8 mouse cellular contexts compared by ENCODE assay signal in genomic region chr7:118102231-118102630, GRCm38 (mm10). TPM values are rescaled to one million over a fixed set of nuclear protein-coding genes. Genes with fewer than 3 reads are reported as not detected.
DNase-seq lines count a peak whose midpoint lies in the region; ATAC-seq and TF ChIP-seq lines count a peak whose summit lies in the region.

No protein-coding gene starts in this region.

- peak; percentile 95 for TF ChIP-seq CTCF in gastrocnemius, adult 2 months (IDR thresholded peaks at IDR 0.05)
- peak; percentile 57; the same call in 1 of the 2 replicates for TF ChIP-seq CTCF in spleen, adult 2 months (IDR thresholded peaks at IDR 0.05; ENCODE audit: extremely low read depth, insufficient read depth, insufficient read length, insufficient replicate concordance)

- H3K4me3 ChIP-seq in gastrocnemius, adult 2 months: no peak overlapping the region
- no peak overlapping the region for H3K4me3 ChIP-seq in spleen, adult 2 months (ENCODE audit: extremely low read depth, insufficient read depth, insufficient read length)
- H3K4me3 ChIP-seq in hindbrain, embryonic 14.5 days (replicated peaks; ENCODE audit: low read length): no peak overlapping the region
- H3K4me3 ChIP-seq in midbrain, embryonic 12.5 days: no peak overlapping the region

- DNase-seq in gastrocnemius, adult 2 months: no peak
- DNase-seq in gastrocnemius, postnatal 25 days: no peak
- DNase-seq in spleen, adult 2 months (ENCODE audit: low read depth in 1 of 2, low spot score in 2 of 2): peak in 1 of 2 experiments; percentile 30
- DNase-seq in spleen, adult 12 weeks (ENCODE audit: low spot score): no peak
- peak; percentile 84 for DNase-seq in embryo, embryonic 10 days (ENCODE audit: low spot score)
- DNase-seq in hindbrain, embryonic 14.5 days (ENCODE audit: low spot score): peak; percentile 89
- DNase-seq in urinary bladder, adult 18-20 months (ENCODE audit: low spot score in 2 of 2): no peak

- peaks cover 19% of the 10 kb centered on the region for H3K36me3 ChIP-seq in spleen, adult 2 months (ENCODE audit: control insufficient read depth, insufficient read depth, low read length)
- peaks cover 25% of the 10 kb centered on the region for H3K36me3 ChIP-seq in hindbrain, embryonic 14.5 days (replicated peaks; ENCODE audit: control insufficient read depth, insufficient read depth)
- peaks cover 29% of the 10 kb centered on the region for H3K36me3 ChIP-seq in midbrain, embryonic 12.5 days

- H3K27me3 ChIP-seq in spleen, adult 2 months (ENCODE audit: control insufficient read depth, insufficient read depth, low read length): no peaks in the 10 kb centered on the region
- H3K27me3 ChIP-seq in hindbrain, embryonic 14.5 days (ENCODE audit: control insufficient read depth, insufficient read depth, low read length): no peaks in the 10 kb centered on the region
- no peaks in the 10 kb centered on the region for H3K27me3 ChIP-seq in midbrain, embryonic 12.5 days

- 0 out of 2 replicates have a peak, but pooled peaks have one; percentile 10 for ATAC-seq in hindbrain, embryonic 14.5 days (ENCODE audit: low FRiP score)
- ATAC-seq in midbrain, embryonic 12.5 days (ENCODE audit: low FRiP score, low read depth): 0 out of 2 replicates have a peak, but pooled peaks have one; percentile 5

- no peak for TF ChIP-seq POLR2A in spleen, adult 2 months (IDR thresholded peaks at IDR 0.05; ENCODE audit: low read depth, low read length)

- no peak overlapping the region for H3K9ac ChIP-seq in hindbrain, embryonic 14.5 days
- H3K9ac ChIP-seq in midbrain, embryonic 12.5 days (replicated peaks): no peak overlapping the region

- WGBS in spleen, adult 2 months: 57% methylated on average over 4 of the region's 4 CpGs
- WGBS in hindbrain, embryonic 14.5 days: 46% methylated on average over 4 of the region's 4 CpGs
- 49% methylated on average over 4 of the region's 4 CpGs for WGBS in midbrain, embryonic 12.5 days

- no peak overlapping the region for H3K4me2 ChIP-seq in hindbrain, embryonic 14.5 days (replicated peaks)
- no peak overlapping the region for H3K4me2 ChIP-seq in midbrain, embryonic 12.5 days (replicated peaks)

- no peaks in the 10 kb centered on the region for H3K4me1 ChIP-seq in spleen, adult 2 months (ENCODE audit: control insufficient read depth, insufficient read depth, insufficient read length)
- H3K4me1 ChIP-seq in hindbrain, embryonic 14.5 days (replicated peaks; ENCODE audit: control insufficient read depth, insufficient read depth, low read length): no peaks in the 10 kb centered on the region
- H3K4me1 ChIP-seq in midbrain, embryonic 12.5 days: no peaks in the 10 kb centered on the region

- no peaks in the 10 kb centered on the region for H3K9me3 ChIP-seq in hindbrain, embryonic 14.5 days (ENCODE audit: control insufficient read depth, low read length)
- H3K9me3 ChIP-seq in midbrain, embryonic 12.5 days: no peaks in the 10 kb centered on the region

- no peak overlapping the region for H3K27ac ChIP-seq in gastrocnemius, adult 2 months
- H3K27ac ChIP-seq in spleen, adult 2 months (ENCODE audit: insufficient read depth, low read length): no peak overlapping the region
- no peak overlapping the region for H3K27ac ChIP-seq in hindbrain, embryonic 14.5 days
- H3K27ac ChIP-seq in midbrain, embryonic 12.5 days (replicated peaks): no peak overlapping the region

- intact Hi-C loops in gastrocnemius, adult 2 months (cut with DNase I): no loop called here

RNA-seq across cellular contexts. Expression of gene Rps15a, which starts 13.8 kb away (rescaled TPM):
- total RNA-seq in gastrocnemius, adult 2 months (2021): 100 to 1,000 TPM; 409 to 488 TPM
- total RNA-seq in gastrocnemius, postnatal 25 days (2021): 100 to 1,000 TPM; 401 to 432 TPM
- 812 and 1,187 TPM in 2 replicates for polyA plus RNA-seq in spleen, adult 2 months (2012; rRNA removed)
- polyA plus RNA-seq in hindbrain, embryonic 14.5 days (2014; fragmentation: Nextera tagmentation; extraction: Ambion mirVana): 379 and 486 TPM in 2 replicates
- polyA plus RNA-seq in midbrain, embryonic 12.5 days (2016; fragmentation: Nextera tagmentation; extraction: Ambion mirVana): 523 and 525 TPM in 2 replicates

RNA-seq across cellular contexts. Expression of gene Arl6ip1, which starts 27.2 kb away (rescaled TPM):
- total RNA-seq in gastrocnemius, adult 2 months (2021): 10 to 100 TPM in 1 of 2 experiments, 1 to 10 TPM in 1; 7.9 to 11.2 TPM
- total RNA-seq in gastrocnemius, postnatal 25 days (2021): 10 to 100 TPM in 1 of 2 experiments, 1 to 10 TPM in 1; 7.8 to 12.2 TPM
- polyA plus RNA-seq in spleen, adult 2 months (2012; rRNA removed): 56.6 and 61.6 TPM in 2 replicates
- 403 and 404 TPM in 2 replicates for polyA plus RNA-seq in hindbrain, embryonic 14.5 days (2014; fragmentation: Nextera tagmentation; extraction: Ambion mirVana)
- polyA plus RNA-seq in midbrain, embryonic 12.5 days (2016; fragmentation: Nextera tagmentation; extraction: Ambion mirVana): 505 and 557 TPM in 2 replicates

Comparison
In these comparisons a context has a peak if more than half of its experiments do, and no peak if none do; other contexts are left out.
1. DNase-seq: peak in embryo, embryonic 10 days (single experiment) and hindbrain, embryonic 14.5 days (single experiment); none in gastrocnemius, adult 2 months (single experiment), gastrocnemius, postnatal 25 days (single experiment), spleen, adult 12 weeks (single experiment) and urinary bladder, adult 18-20 months (0 of 2).